Mouse (Mus musculus) stomach, embryonic 16.5 days (tissue): ENCODE data around the gene Zswim8. TPM values are rescaled to one million over a fixed set of nuclear protein-coding genes. Genes with fewer than 3 reads are reported as not detected.

Source experiments
- ATAC-seq: fragments of 200-750 bp; cut with Nextera tagmentation; 2 replicates; pipeline ENCODE4 v1.8.0; 2017; ENCODE audit warnings: moderate number of reproducible peaks, moderate TSS enrichment; ENCODE audit not compliant: insufficient read depth, low FRiP score
- H3K27ac ChIP-seq: fragments of 300-500 bp; sonication (generic); 2 replicates; pipeline ENCODE4 v1.5.1; 2014; ENCODE audit warnings: low read length
- H3K27me3 ChIP-seq: fragments of 300-500 bp; sonication (generic); 2 replicates; pipeline ENCODE4 v1.6.1; 2014; ENCODE audit warnings: low read length, control low read depth, mixed read lengths; ENCODE audit not compliant: control insufficient read depth, insufficient read depth
- H3K36me3 ChIP-seq: fragments of 300-500 bp; sonication (generic); 2 replicates; pipeline ENCODE4 v1.6.1; 2014; ENCODE audit warnings: low read length; ENCODE audit not compliant: control insufficient read depth, insufficient read depth
- H3K4me1 ChIP-seq: fragments of 300-500 bp; sonication (generic); 2 replicates; pipeline ENCODE4 v1.6.1; 2014; ENCODE audit warnings: low read length, control low read depth, mixed read lengths; ENCODE audit not compliant: control insufficient read depth, insufficient read depth
- H3K4me2 ChIP-seq: fragments of 300-500 bp; sonication (generic); 2 replicates; pipeline ENCODE4 v1.6.1; 2014; ENCODE audit warnings: low read depth, low read length, mixed read lengths
- H3K4me3 ChIP-seq: fragments of 300-500 bp; sonication (generic); replicated peaks from 2 replicates; pipeline ENCODE4 v1.5.1; 2014; ENCODE audit warnings: mild to moderate bottlenecking, low read length
- H3K9ac ChIP-seq: fragments of 300-500 bp; sonication (generic); 2 replicates; pipeline ENCODE4 v1.6.1; 2014; ENCODE audit warnings: low read length
- H3K9me3 ChIP-seq: fragments of 300-500 bp; sonication (generic); replicated peaks from 2 replicates; pipeline ENCODE4 v1.6.1; 2016; ENCODE audit warnings: low read length, control low read depth; ENCODE audit not compliant: control insufficient read depth
- WGBS: fragments of 180-500 bp; shearing (Covaris S2); extraction: QIAGEN DNeasy Blood & Tissue Kit; methylation state at CpG from one replicate; pipeline ENCODE4 v1.1.7; 2014; 5-methylcytosine and 5-hydroxymethylcytosine counted together
- polyA plus RNA-seq: library from polyadenylated mRNA; unstranded; fragments of >200 nt; fragmentation: Nextera tagmentation; extraction: Ambion mirVana; gene quantifications from 2 replicates; pipeline ENCODE4 v1.2.1, GENCODE M21; 2015

Gene Zswim8
- polyA plus RNA-seq, 1 experiment from 2014 or later, result 23.2 TPM

DNA sequence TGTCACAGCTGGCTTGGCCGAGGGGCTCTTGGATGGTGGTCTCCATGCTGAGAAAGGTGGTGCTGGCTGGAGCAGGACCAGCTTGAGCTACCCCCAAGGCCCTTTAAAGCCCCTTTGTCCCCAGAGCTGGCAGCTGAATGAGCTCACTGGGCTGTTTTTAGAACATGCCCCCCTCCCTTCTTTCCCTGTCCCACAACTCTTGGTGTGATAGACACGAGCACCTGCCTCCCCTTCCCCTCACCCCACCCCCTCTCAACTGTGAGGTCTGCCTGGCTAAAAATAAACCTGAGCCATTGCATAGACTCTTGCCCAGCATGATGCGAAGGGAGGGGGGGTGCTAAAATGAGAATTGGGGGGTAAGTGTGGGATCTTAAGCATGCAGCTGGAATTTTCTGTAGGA is 42.9 kb upstream of the Zswim8 start:
- H3K27me3 ChIP-seq, result peaks cover 3% of the 10 kb centered on the region; the same call in 1 of the 2 replicates
- ATAC-seq, result no peak
- peaks cover 16% of the 10 kb centered on the region for H3K4me1 ChIP-seq
- no peak overlapping the region for H3K27ac ChIP-seq
- no peak overlapping the region for H3K4me3 ChIP-seq
- H3K9ac ChIP-seq, result no peak overlapping the region
- no peak overlapping the region for H3K4me2 ChIP-seq
- H3K36me3 ChIP-seq, result no peaks in the 10 kb centered on the region
- H3K9me3 ChIP-seq, result no peaks in the 10 kb centered on the region
- 53% methylated on average over 3 of the region's 3 CpGs for WGBS

DNA sequence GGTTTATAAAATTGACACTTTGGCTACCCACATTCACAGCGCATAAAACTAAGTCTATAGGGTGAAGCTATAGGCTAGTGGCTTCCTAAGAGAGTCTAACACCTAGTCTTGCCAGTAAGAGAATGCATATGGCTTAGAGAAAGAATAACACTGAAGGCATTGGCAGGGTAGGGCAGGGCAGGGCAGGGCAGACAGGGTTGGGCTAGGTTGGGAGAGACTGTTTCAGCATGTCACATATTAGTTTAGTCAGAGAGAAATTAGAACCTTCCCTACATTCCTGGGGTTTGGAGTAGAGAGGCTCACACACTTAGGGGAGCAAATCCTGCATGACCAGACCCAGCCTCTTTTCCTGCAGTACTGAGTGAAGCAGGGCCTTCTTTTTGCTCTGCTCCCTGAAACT is 39.9 kb upstream of the Zswim8 start:
- Histone ChIP-seq H3K36me3 (no peaks in the 10 kb centered on the region), H3K27ac (peak overlapping the region; percentile 62; the same call in 1 of the 2 replicates), H3K27me3 (no peaks in the 10 kb centered on the region), H3K9ac (no peak overlapping the region), H3K9me3 (no peaks in the 10 kb centered on the region), H3K4me3 (no peak overlapping the region), H3K4me1 (0 out of 2 replicates have a peak, but pooled peaks cover under 1% of the 10 kb centered on the region), H3K4me2 (no peak overlapping the region)
- 70% methylated on average over 1 of the region's 1 CpGs for WGBS
- peak; percentile 71; the same call in 1 of the 2 replicates for ATAC-seq

DNA sequence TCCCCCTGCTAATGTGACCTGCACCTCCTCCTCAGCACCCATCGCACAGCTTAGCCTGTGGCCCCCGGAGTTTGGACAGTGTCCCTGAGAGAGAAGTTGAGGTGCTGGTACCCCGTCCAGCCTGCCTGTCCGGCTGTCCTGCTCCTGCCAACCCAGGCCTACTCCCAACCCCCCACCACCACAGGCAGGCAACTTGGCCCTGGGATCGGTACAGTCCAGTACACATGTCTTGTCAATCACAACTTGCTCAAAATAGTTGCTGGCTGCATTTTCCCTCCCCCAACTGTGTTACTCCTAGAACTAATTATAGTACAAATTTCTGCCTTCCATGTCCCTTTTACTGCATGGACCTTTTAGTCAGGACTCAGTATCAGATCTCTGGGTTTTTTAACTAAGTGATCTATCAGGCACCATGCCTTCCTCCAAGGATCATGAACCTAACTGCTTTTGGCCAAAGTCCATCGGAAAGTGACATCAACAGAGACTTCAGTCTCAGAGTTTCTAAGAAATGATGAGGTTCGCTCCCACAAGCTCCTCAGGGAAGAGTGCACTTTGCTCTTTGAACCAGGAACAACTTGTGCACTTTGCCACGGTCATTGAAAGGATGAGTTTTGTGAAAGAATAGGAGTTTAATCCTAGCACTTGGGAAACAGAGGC is 39.1 kb upstream of the Zswim8 start, which contains the start of gene Synpo2l:
Gene Synpo2l, minus strand, starts transcription at position 201 of the 657 bp plus-strand sequence.
- H3K27ac ChIP-seq, result peak within 1 kb of the TSS; percentile 62
- no peaks in the 10 kb centered on the region for H3K4me1 ChIP-seq
- 78% methylated on average over 8 of the region's 8 CpGs for WGBS
- H3K9ac ChIP-seq, result no peak within 1 kb of the TSS
- no peaks in the 10 kb centered on the region for H3K27me3 ChIP-seq
- no peak within 1 kb of the TSS for H3K4me3 ChIP-seq
- no peaks in the 10 kb centered on the region for H3K9me3 ChIP-seq
- no peak within 1 kb of the TSS for H3K4me2 ChIP-seq
- no peak for ATAC-seq
- no peaks in the 10 kb centered on the region for H3K36me3 ChIP-seq

DNA sequence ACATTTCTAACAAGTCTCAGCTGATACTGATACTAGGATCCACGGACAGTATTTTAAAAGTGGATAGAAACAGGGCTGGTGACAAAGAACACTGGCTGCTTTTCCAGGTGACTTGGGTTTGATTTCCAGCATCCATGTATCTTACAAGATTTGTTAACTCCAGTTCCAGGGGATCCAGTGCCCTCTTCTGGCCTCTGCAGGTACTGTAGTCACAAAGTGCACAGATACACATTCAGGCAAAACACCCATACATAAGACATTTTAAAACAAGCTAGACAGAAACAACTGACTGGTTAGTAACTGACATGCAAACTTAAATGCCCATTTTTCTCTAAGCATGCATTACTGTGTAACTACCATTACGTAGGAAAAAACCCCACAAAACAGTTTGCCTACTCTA is 34.4 kb upstream of the Zswim8 start:
- WGBS, result 93% methylated on average over 2 of the region's 2 CpGs
- Histone ChIP-seq H3K27me3 (no peaks in the 10 kb centered on the region), H3K36me3 (peaks cover 16% of the 10 kb centered on the region), H3K4me3 (no peak overlapping the region), H3K27ac (no peak overlapping the region), H3K9me3 (no peaks in the 10 kb centered on the region), H3K4me2 (no peak overlapping the region), H3K4me1 (peaks cover 13% of the 10 kb centered on the region), H3K9ac (no peak overlapping the region)
- ATAC-seq, result no peak

GRCm38 (mm10) chr14:20673735-20674063 is 33.7 kb upstream of the Zswim8 start:
- no peaks in the 10 kb centered on the region for H3K9me3 ChIP-seq
- peak; percentile 61; the same call in 1 of the 2 replicates for ATAC-seq
- peaks cover 13% of the 10 kb centered on the region for H3K4me1 ChIP-seq
- H3K4me3 ChIP-seq, result peak overlapping the region; percentile 97
- WGBS, result 7% methylated on average over 13 of the region's 13 CpGs
- peak overlapping the region; percentile 63 for H3K9ac ChIP-seq
- peak overlapping the region; percentile 98 for H3K27ac ChIP-seq
- peaks cover 16% of the 10 kb centered on the region for H3K36me3 ChIP-seq
- H3K27me3 ChIP-seq, result no peaks in the 10 kb centered on the region
- H3K4me2 ChIP-seq, result peak overlapping the region; percentile 88

DNA sequence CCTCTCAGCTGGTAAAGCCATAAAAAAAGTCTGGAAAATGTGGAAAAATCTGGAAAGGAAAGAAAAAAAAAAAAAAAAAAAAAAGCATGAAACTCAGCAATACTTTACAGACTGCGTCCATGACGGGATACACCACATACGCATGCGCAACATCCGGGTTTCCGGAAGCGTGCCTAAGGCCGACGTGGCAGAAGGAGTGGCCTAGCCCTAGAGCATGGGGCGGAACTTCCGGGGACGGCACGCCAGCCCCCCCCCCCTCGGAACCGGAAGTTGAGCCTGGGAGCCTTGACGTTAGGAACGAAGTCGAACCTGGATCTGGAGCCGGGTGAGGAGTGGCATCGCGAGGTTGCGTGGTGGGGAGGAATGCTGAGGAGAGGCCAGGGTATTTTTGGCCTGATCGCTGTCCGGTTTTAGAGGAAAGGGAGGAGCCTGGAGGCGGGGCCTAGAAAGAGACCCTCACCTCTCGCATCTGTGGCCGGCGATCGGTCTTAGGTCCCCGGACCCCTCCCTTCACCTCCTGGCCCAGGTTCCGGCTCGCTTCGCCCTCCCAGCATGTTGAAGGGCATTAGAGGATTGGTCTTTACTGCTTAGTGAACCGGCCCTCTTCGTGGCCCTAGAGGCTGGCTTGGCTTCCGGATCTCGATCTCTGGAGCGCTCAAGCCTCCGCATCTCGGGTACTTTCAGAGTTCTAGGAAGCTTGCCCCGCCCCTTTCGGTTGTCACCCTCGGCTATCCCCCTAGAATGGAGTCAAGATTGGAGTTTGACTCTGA is 33.1 kb upstream of the Zswim8 start, which contains the start of gene Sec24c:
Gene Sec24c, plus strand, starts transcription at position 245 of the 770 bp plus-strand sequence.
- WGBS, result under 1% methylated on average over 43 of the region's 43 CpGs
- H3K4me1 ChIP-seq, result peaks cover 13% of the 10 kb centered on the region
- peak within 1 kb of the TSS; percentile 95 for H3K9ac ChIP-seq
- no peaks in the 10 kb centered on the region for H3K27me3 ChIP-seq
- no peaks in the 10 kb centered on the region for H3K9me3 ChIP-seq
- peak; percentile 97 for ATAC-seq
- H3K4me2 ChIP-seq, result peak within 1 kb of the TSS; percentile 94
- peak within 1 kb of the TSS; percentile 98 for H3K27ac ChIP-seq
- peaks cover 18% of the 10 kb centered on the region for H3K36me3 ChIP-seq
- H3K4me3 ChIP-seq, result peak within 1 kb of the TSS; percentile 97

DNA sequence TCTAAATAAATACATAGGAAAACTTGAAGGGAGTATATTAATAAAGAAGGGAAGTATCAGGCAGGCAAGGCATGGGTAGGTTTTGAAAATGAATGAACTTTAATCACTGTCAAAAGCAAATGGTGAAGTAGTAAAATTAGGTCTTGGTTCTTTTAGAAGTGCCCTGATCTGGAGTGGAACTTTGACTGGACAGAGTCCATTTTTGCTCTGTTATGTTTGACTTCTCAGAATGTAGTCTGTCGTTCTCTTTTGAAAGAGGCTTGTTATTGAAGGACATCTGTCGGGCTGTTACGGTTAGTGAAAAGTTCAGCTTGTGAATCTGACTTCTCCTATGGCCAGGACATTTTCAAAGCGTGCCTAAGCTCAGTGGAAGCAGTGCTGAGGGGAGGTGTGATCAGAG is 29.4 kb upstream of the Zswim8 start:
- no peaks in the 10 kb centered on the region for H3K9me3 ChIP-seq

DNA sequence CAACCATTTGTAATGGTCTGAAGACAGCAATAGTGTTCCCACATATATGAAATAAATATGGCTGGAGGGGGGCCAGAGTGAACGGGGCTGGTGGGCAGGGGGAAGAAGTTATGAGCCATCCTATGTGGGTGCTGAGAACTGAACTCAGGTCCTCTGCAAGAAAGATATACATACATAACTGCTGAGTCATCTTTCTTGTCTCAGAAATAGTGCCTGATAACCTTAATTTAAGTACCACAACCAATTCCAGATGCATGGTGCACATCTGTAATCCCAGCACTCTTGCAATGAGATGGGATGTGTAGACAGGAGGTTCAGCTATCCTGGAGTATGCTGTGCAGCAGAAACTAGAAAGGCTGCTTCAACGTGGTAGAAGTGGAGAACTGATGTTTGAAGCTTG is 25.6 kb upstream of the Zswim8 start:
- ATAC-seq, result no peak
- Histone ChIP-seq H3K27ac (no peak overlapping the region), H3K9ac (no peak overlapping the region), H3K4me2 (no peak overlapping the region), H3K27me3 (no peaks in the 10 kb centered on the region), H3K9me3 (no peaks in the 10 kb centered on the region), H3K4me1 (no peaks in the 10 kb centered on the region), H3K4me3 (no peak overlapping the region), H3K36me3 (peaks cover 59% of the 10 kb centered on the region)
- WGBS, result 83% methylated on average over 2 of the region's 2 CpGs

More for the DNA sequence above, 29.4 kb upstream of the Zswim8 start:
- 89% methylated on average over 4 of the region's 4 CpGs for WGBS
- Histone ChIP-seq H3K27me3 (no peaks in the 10 kb centered on the region), H3K9ac (no peak overlapping the region), H3K27ac (no peak overlapping the region), H3K4me2 (no peak overlapping the region), H3K36me3 (peaks cover 48% of the 10 kb centered on the region), H3K4me1 (peaks cover 13% of the 10 kb centered on the region), H3K4me3 (no peak overlapping the region)
- no peak for ATAC-seq

DNA sequence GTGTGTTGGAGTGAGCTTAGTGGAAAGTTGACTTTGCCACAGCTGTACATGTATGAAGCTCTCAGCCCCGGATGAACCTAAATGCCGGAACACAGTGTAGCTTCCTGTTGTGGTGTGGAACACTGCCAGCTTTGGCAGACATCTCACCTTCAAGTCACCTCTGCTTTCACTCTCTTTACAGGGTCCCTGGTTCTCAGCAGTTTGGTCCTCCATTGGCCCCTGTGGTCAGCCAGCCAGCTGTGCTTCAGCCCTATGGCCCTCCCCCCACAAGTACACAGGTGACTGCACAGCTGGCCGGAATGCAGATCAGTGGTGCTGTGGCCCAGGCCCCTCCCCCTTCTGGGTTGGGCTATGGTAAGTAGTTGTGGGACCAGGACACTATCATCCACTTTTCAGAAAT is 24.9 kb upstream of the Zswim8 start:
- WGBS, result 71% methylated on average over 3 of the region's 3 CpGs
- Histone ChIP-seq H3K27me3 (no peaks in the 10 kb centered on the region), H3K9me3 (no peaks in the 10 kb centered on the region), H3K4me3 (no peak overlapping the region), H3K9ac (no peak overlapping the region), H3K36me3 (peaks cover 54% of the 10 kb centered on the region), H3K27ac (no peak overlapping the region), H3K4me2 (no peak overlapping the region), H3K4me1 (no peaks in the 10 kb centered on the region)
- ATAC-seq, result peak; percentile 59; the same call in 1 of the 2 replicates
